Mouse (Mus musculus) gastrocnemius, adult 18-20 months (tissue): ENCODE measurements at regions not wholly inside any gene's neighbourhood (a gene's known extent, or its start where the extent isn't known, plus 50 kb on each side); places are given as distances from the start of the nearest gene placed in this dataset.

Source experiments
- DNase-seq: peaks from one replicate; pipeline ENCODE4 v3.0.0; 2021; ENCODE audit warnings: low spot score

DNA sequence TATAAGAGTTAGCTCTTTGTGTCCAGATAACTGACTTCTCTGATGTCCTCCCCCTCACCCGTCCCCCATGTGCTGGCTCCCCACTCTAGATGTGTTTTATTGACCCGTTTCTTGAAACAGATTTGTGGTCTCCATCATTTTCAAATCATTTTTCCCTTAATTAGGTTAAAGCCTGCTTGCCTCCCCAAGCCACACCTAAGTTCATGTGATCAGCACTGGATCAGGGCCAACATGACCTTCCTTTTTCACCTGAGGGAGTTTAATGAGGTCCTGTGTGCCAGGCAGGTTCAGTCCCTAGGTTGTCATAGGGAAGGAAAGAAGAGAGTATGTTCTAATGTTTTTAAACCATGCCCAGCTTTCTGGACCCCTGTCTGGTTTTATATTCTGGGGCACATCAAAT is 390.9 kb upstream of the Slc35b3 start:
- DNase-seq, result no peak

DNA sequence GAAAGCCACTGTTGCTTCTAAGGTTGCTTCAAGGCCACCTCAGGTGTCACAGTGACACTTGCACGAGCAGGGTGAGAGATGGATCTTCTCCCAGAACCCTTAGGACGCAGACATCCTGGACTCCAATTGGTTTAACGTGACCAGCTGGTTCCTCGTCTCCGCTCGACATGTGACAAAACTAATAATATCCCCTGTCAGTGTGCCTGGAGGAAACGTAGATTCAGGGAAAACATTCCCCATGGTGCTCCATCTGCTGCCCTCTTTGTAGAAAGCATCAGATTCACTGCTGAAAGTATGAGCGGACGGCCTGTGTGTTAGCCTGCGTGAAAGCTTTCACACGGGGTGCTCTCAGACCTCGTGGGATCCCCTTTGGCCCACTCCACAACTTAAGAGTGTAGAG is 390.0 kb upstream of the Slc35b3 start:
- DNase-seq, result no peak

- no peak for DNase-seq
Measured at GRCm38 (mm10) chr13:39347761-39348160, 387.1 kb upstream of the Slc35b3 start.

GRCm38 (mm10) chr13:39334874-39335273 is 374.2 kb upstream of the Slc35b3 start:
- no peak for DNase-seq

GRCm38 (mm10) chr13:39329794-39330193 is 369.1 kb upstream of the Slc35b3 start:
- DNase-seq, result no peak

GRCm38 (mm10) chr13:39326176-39326575 is 365.5 kb upstream of the Slc35b3 start:
- DNase-seq, result no peak

DNA sequence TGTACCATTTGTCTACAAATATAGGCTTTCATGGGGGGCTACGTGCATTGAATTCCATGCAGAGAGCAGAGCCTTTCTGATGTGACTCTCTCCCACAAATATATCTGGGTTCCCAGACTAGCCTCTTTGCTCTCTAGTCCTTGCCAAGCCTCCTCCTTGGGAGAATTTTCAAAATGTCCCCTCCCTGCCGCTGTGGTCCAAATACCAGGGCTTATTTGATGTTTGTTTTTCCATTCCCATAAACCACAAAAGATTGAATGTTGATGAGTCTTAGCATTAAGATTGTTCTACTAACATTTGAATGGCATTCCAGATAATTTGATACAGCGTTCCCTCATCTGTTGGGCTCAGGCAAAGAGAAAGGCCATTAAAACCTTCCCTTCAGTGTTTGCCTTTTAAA is 360.4 kb upstream of the Slc35b3 start:
- DNase-seq, result no peak

DNA sequence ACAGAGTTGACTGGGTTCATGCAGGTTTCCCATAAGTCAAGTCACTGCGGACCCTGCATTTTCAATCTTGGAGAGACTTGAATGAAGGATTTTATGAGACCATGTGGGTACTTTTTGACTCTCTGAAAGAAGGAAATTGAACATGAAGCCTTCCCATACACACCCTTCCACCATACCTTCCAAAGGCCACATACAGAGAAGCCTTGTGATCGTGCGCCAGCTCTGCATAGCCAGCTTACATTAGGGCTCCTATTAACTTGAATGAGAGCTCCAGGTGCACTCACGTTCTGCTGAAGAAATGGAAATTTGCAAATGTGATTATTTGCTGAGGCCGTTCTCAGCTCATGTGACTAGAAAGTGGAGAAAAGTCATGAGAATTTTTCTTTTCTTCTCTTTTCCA is 349.1 kb upstream of the Slc35b3 start:
- no peak for DNase-seq

- DNase-seq, result no peak
Measured at GRCm38 (mm10) chr13:39307845-39308244, 347.2 kb upstream of the Slc35b3 start.

GRCm38 (mm10) chr13:39306851-39307250 is 346.2 kb upstream of the Slc35b3 start:
- DNase-seq, result no peak

DNA sequence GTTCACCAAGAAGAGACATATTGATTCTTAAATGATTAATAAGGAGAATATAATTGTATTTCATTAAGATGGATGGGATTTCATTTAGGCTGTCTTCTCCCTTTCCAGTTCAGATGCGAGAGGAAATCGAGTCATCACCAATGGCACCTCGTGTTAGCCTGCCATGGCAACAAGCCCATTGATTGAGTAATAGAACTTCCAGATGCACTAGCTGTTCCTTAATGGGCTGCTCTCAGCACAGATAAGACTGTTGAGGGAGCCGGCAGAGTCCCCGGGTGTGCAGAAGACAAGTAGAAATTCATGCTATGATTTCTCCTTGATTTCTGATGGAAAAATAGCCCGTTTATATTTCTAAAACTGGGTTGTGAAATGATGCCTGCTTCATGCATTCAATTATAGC is 336.5 kb upstream of the Slc35b3 start:
- DNase-seq, result no peak

DNA sequence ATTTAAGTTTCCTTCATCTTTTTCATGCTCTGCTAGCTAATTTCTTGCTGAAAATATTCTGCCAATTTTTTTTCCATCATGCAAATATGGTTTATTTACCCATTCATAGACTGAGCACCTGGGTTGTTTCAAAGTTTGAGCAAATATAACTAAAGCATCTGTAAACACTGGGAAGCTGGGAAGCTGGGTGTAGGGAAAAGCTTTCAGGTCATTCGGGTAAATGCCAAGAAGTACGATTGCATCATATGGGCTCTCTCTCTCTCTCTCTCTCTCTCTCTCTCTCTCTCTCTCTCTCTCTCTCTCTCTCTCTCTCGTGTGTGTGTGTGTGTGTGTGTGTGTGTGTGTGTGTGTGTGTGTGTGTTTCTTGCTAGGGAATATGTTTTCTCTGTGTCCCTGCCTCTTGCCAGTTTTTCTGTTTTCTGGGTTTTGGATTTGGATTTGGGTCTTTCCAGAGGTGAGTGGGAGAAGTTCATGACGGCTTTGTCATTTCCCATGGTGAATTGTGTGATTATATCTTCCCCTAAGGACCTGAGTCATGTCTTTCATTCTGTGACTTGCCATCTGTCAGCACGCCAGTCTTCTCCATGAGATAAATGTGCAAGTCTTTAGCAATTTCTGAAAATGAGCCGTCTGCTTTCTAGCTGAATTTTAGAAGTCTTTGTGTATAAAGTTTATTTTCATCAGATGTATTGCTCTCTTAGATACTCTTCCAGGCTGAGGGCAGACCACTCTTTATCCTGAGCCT is 329.7 kb upstream of the Slc35b3 start:
- DNase-seq, result no peak

DNA sequence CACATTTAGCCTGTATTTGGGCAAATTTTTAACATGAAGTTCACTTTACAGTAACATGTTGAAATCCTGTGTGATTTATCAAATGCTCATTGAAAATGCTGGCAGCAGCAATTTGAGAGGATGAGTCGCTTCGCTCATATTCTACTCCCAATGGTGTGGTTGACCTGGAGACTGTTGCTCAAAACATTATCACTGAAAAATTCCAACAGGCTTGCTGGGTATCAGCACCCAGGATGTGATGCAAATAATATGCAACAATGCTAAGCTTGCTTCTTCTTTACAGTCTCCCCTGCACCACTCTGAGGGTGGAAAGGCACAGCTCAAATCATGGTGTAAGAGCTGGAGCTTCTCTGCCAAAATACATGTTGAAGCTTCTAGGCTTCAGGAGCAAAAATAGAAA is 321.6 kb upstream of the Slc35b3 start:
- DNase-seq, result no peak

- DNase-seq, result no peak
Measured at GRCm38 (mm10) chr13:39278101-39278500, 317.4 kb upstream of the Slc35b3 start.

- DNase-seq, result no peak
Measured at GRCm38 (mm10) chr13:39266024-39266423, 305.3 kb upstream of the Slc35b3 start.

DNA sequence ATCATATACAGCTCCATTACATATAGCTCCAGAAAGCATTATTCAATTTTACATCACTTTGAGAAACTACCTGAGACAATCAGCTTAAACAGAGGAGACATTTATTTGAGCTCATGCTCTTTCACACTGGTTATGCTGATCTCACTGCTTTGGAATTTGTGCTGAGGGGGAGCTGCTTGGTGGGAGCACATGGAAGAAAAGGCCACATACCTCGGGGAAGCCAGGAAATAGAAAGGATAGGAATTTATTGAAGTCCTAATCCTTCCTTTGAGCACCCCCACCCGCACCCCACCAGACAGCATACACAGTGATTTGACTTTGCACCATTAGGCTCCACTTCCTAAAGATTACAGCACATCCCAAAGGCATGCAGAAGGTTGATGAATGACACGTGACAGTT is 296.0 kb upstream of the Slc35b3 start:
- no peak for DNase-seq

DNA sequence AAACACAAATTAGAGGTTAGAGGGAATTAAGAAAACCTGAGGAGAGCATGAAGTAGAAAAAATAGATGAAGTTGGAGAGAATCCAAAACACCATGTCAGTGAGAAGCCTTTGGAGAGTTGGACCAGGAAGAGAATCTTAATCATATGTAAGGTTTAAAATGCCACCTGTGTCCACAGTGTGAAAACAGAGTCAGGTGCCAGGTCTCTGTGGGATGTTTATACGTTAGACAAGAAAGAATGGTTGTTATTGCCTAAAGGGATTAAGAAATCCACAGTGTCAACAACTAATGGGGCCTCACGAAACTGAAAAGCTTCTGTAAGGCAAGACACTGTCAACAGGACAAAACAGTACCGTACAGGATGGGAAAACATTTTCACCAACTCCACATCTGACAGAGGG is 294.7 kb upstream of the Slc35b3 start:
- no peak for DNase-seq

GRCm38 (mm10) chr13:39252591-39252990 is 291.9 kb upstream of the Slc35b3 start:
- DNase-seq, result no peak

GRCm38 (mm10) chr13:39250096-39250495 is 289.4 kb upstream of the Slc35b3 start:
- DNase-seq, result no peak

DNA sequence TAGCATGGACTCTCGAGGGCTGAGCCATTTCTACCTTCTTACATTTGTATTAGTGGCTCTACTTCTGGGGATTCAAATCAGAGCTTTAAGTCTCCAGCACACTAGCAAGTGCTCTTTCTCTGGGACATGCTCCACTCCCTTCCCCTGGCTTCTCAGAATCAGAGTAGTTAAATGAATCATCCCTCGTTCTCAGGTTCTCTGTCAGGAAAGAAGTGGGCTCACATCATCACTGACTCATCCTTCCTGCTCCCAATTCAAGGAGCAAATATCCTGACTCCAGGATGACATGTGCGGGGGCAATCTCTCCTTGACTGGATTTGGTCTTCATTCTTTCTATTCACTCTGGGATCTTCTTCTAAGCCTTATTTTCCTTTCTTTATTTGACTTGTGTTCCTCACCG is 266.2 kb upstream of the Slc35b3 start:
- no peak for DNase-seq

GRCm38 (mm10) chr13:39225651-39226050 is 265.0 kb upstream of the Slc35b3 start:
- DNase-seq, result no peak

- no peak for DNase-seq
Measured at GRCm38 (mm10) chr13:39211076-39211475, 250.4 kb upstream of the Slc35b3 start.

- DNase-seq, result no peak
Measured at GRCm38 (mm10) chr13:39183715-39184179, 223.1 kb upstream of the Slc35b3 start.

GRCm38 (mm10) chr13:39161980-39162379 is 201.3 kb upstream of the Slc35b3 start:
- DNase-seq, result no peak
